10 mouse cellular contexts compared by ENCODE assay signal in genomic region chr6:24384193-24384888, GRCm38 (mm10).
DNase-seq lines count a peak whose midpoint lies in the region; ATAC-seq lines count a peak whose summit lies in the region.
"Had no signal": no experiment of that assay in that cellular context is flagged by ENCODE, and none has a peak within 500 bp of the region (broad histone marks: within the 10 kb centered on the region; RNA-seq: fewer than 3 reads in every experiment).

No protein-coding gene starts in this region.

- peaks cover 12% of the 10 kb centered on the region for H3K9me3 ChIP-seq in megakaryocyte, embryonic 14.5 days

- no peaks in the 10 kb centered on the region for H3K27me3 ChIP-seq in megakaryocyte, embryonic 14.5 days (replicated peaks)

- H3K4me3 ChIP-seq in megakaryocyte, embryonic 14.5 days (replicated peaks): peak overlapping the region; percentile 7

- ATAC-seq in megakaryocyte, adult 5-6 weeks (ENCODE audit: poor library complexity, severe bottlenecking): no peak

- no peaks in the 10 kb centered on the region for H3K4me1 ChIP-seq in megakaryocyte, embryonic 14.5 days

- H3K36me3 ChIP-seq in megakaryocyte, embryonic 14.5 days (replicated peaks; ENCODE audit: low read length): no peaks in the 10 kb centered on the region

- peak; percentile 18 to 34 for DNase-seq in cerebellum, postnatal 25 days
- DNase-seq in cerebellum, postnatal 4 days (ENCODE audit: low spot score in 2 of 2): no peak
- peak; percentile 53 for DNase-seq in ZHBTc4 (ENCODE audit: low read depth, low spot score)
- DNase-seq in kidney, postnatal 4 days: peak; percentile 34 to 35
- no peak for DNase-seq in spleen, adult 12 weeks (ENCODE audit: low spot score)
- no peak for DNase-seq in left cerebral cortex, adult 11 months (ENCODE audit: low spot score)
- DNase-seq: cerebellum, adult 8-10 months; lung, adult 18-20 months had no signal

Comparison
In these comparisons a context has a peak if more than half of its experiments do, and no peak if none do; other contexts are left out.
1. DNase-seq: peak in cerebellum, postnatal 25 days (2 of 2), ZHBTc4 (single experiment) and kidney, postnatal 4 days (2 of 2); none in cerebellum, postnatal 4 days (0 of 2), spleen, adult 12 weeks (single experiment) and left cerebral cortex, adult 11 months (single experiment).